Mouse (Mus musculus) left cerebral cortex, adult 18-20 months (tissue): ENCODE data around the gene Gm14440. TPM values are rescaled to one million over a fixed set of nuclear protein-coding genes. Genes with fewer than 3 reads are reported as not detected.
"Not testable (repeated sequence)": the region's sequence is repeated elsewhere in the genome, so short reads cannot be mapped to it uniquely, and the experiment has no call there.

Experiments used
- DNase-seq, 2 experiments: peaks; one replicate each; pipeline ENCODE4 v3.0.0; 2021 to 2022; ENCODE audit warnings: low spot score in 2 of 2, mixed read lengths in 1 of 2
- long read RNA-seq, 2 experiments: library from polyadenylated mRNA; stranded (forward); transcript quantifications; one replicate each; pipeline ENCODE4 v2.0.0; 2021
- total RNA-seq, 2 experiments: library from RNA; stranded (reverse); gene quantifications; 2 replicates each; pipeline ENCODE4 v1.2.3; 2021

Gm14440 gene
- 10 to 100 TPM in 1 of 2 experiments, not detected in 1; 15.3 TPM for total RNA-seq
- long read RNA-seq, experiment 1, transcript Gm14440-202 (3 exons, 3,382 nt): major isoform, 9 of 10 reads
- long read RNA-seq, experiment 1, partial matches to known transcripts: 0 of 10 reads
- long read RNA-seq, experiment 1, other reads (novel, unspliced or antisense): 1 of 10 reads
- long read RNA-seq, experiment 2, partial matches to known transcripts: 0 of 5 reads
- long read RNA-seq, experiment 2, other reads (novel, unspliced or antisense): 1 of 5 reads

- DNase-seq: not testable (repeated sequence)
These were observed at the start of gene Gm14440 for GRCm38 (mm10) chr2:175274825-175275224. Gm14440 (plus strand) TSS chr2:175275125.

Other genes starting within 250 kb of the Gm14440 start
- gene Gm14393, start 207.3 kb upstream of the Gm14440 start, total RNA-seq: 1 to 10 TPM in 1 of 2 experiments, under 1 TPM in 1; 0.84 to 1.4 TPM
- gene Gm14399, start 133.1 kb upstream of the Gm14440 start, total RNA-seq: 10 to 100 TPM; 19.0 to 20.1 TPM
- gene Gm14443, start 99.3 kb upstream of the Gm14440 start, total RNA-seq: 1 to 10 TPM; 5.4 to 5.6 TPM
- 100 to 1,000 TPM in 1 of 2 experiments, 10 to 100 TPM in 1; 90.2 to 102 TPM for gene Gm14391, start 68.2 kb upstream of the Gm14440 start, total RNA-seq
- gene Gm4631, start 63.1 kb downstream of the Gm14440 start, total RNA-seq: 10 to 100 TPM; 59.3 to 70.6 TPM
- gene Zfp968, start 97.3 kb downstream of the Gm14440 start, total RNA-seq: 1 to 10 TPM; 6.6 to 7.0 TPM
- gene Gm4724, start 160.7 kb downstream of the Gm14440 start, total RNA-seq: 10 to 100 TPM in 1 of 2 experiments, 1 to 10 TPM in 1; 7.6 to 11.0 TPM
- gene Zfp965, start 194.9 kb downstream of the Gm14440 start, total RNA-seq: 1 to 10 TPM; 4.5 TPM